Mouse (Mus musculus) urinary bladder, adult 2 months (tissue): ENCODE results near the gene Aurkb. TPM values are rescaled to one million over a fixed set of nuclear protein-coding genes. Genes with fewer than 3 reads are reported as not detected.

Source experiments
- DNase-seq: peaks from one replicate; pipeline ENCODE4 v3.0.0; 2022; ENCODE audit warnings: low spot score
- polyA plus RNA-seq: library from polyadenylated mRNA; depleted of rRNA; stranded (reverse); fragments of >200 nt; gene quantifications from 2 replicates; pipeline ENCODE4 v1.2.3, GENCODE M21; 2012

Aurkb gene
- polyA plus RNA-seq, 1 experiment: 4.1 TPM

- peak; percentile 88 for DNase-seq
These were observed 8.8 kb upstream of the Aurkb start for GRCm38 (mm10) chr11:69036486-69037230.

GRCm38 (mm10) chr11:69037231-69038061 is 8.0 kb upstream of the Aurkb start:
- peak; percentile 59 for DNase-seq

GRCm38 (mm10) chr11:69038173-69038572 is 7.3 kb upstream of the Aurkb start:
- no peak for DNase-seq

- no peak for DNase-seq
These were observed 938 bp downstream of the Aurkb start for GRCm38 (mm10) chr11:69046395-69046774.

GRCm38 (mm10) chr11:69047592-69047991 is 2.1 kb downstream of the Aurkb start:
- DNase-seq: no peak

- DNase-seq: no peak
These were observed 2.7 kb downstream of the Aurkb start for GRCm38 (mm10) chr11:69048151-69048550.

- no peak for DNase-seq
These were observed 5.3 kb downstream of the Aurkb start for GRCm38 (mm10) chr11:69050748-69051147.

GRCm38 (mm10) chr11:69051771-69052170 is 6.3 kb downstream of the Aurkb start:
- DNase-seq: no peak

- no peak for DNase-seq
These were observed 7.5 kb downstream of the Aurkb start for GRCm38 (mm10) chr11:69052824-69053421.

- no peak for DNase-seq
These were observed 8.4 kb downstream of the Aurkb start for GRCm38 (mm10) chr11:69053848-69054247.

- no peak for DNase-seq
These were observed 12.8 kb downstream of the Aurkb start for GRCm38 (mm10) chr11:69058265-69058664.

- DNase-seq: no peak
These were observed 13.4 kb downstream of the Aurkb start for GRCm38 (mm10) chr11:69058729-69059356.

GRCm38 (mm10) chr11:69059357-69059974 is 14.0 kb downstream of the Aurkb start, which contains the start of gene Borcs6:
Gene Borcs6 (plus strand): TSS chr11:69059717.
- peak; percentile 87 for DNase-seq

- no peak for DNase-seq
These were observed 14.5 kb downstream of the Aurkb start for GRCm38 (mm10) chr11:69059975-69060411.

GRCm38 (mm10) chr11:69060448-69061254 is 15.2 kb downstream of the Aurkb start:
- DNase-seq: peak; percentile 48

GRCm38 (mm10) chr11:69061255-69061912 is 15.9 kb downstream of the Aurkb start:
- no peak for DNase-seq

GRCm38 (mm10) chr11:69062194-69062760 is 16.8 kb downstream of the Aurkb start:
- DNase-seq: peak; percentile 57

GRCm38 (mm10) chr11:69062761-69063224 is 17.3 kb downstream of the Aurkb start:
- DNase-seq: peak; percentile 99

- peak; percentile 72 for DNase-seq
These were observed 18.2 kb downstream of the Aurkb start for GRCm38 (mm10) chr11:69063413-69064201.
